Mouse (Mus musculus): Measurements from ENCODE around the gene Trappc2l.
A peak's percentile ranks its signal among the peaks of the same experiment; 100 is the strongest.

Trappc2l gene

DNA sequence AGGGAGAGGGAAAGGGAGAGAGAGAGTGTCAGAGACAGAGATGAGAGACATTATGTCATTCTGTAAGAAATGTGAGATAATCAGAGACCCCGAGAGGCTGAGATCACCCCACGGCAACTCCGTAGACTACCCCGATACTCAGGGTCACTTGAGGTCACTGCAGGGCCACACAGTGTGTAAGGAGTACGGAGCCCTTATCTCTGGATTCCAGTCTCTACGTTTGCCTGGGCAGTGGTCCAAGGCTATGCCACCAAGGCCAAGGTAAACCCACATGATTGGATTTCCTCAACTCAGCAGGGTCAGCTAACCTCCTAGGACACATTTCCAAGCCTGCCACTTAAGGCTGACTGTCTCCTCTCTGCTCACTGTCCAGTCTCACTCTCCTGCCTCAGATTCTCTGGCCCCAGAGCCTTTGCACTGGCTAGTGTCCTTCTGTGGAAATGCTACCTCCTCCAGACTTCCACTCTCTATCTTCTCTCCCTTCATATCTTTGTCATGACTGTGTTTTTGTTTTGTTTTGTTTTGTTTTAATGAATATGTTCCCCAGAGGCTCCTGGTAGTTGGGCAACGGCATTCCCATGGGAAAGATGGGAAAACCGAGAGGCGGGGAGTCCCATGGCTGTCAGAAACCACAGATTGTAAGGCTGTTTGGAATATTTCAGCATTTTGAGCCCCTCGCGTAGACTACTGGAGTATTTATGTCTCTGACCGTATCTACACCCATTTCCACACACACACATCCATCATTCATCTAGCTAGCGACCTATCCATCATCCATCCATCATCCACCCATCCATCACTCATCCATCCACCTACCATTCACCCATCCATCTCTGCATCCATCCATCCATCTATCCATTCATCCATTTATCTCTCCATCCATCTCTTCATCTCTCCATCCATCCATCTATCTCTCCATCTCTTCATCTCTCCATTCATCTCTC is 44.9 kb downstream of the Trappc2l start:
- no peak for DNase-seq (ENCODE audit: low spot score in 2 of 2)

DNA sequence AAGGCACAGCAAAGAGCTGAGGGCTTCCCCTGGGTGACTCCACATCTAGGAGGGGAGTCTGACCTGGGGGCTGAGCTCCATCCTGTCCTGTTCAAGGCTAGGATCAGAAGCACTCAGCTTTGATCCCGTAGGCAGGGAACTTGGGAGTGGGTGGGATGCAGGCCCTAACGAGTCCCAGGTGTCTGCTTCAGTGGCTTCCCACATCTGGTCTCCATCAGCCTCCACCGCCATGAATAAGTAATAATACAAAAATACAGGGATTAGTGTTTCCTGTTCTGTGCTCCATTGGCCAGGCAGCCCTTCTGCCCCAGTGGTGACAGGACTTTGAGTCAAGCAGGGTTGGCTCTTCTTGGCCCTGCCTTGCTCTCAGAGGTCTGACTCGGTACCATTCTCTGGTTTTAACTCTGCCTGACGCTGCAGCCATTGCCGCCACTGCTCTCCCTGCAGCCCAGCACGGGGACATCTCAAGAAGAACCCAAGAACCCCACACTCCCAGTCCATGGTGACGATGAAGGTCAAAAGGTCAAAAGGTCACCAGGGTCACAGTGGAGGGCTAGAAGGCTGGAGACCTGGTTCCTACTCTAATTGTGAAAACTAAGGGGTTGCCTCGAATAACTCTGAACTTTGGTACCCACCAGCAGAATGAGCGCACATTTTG is 46.8 kb downstream of the Trappc2l start:
- DNase-seq (ENCODE audit: low spot score in 2 of 2): no peak

DNA sequence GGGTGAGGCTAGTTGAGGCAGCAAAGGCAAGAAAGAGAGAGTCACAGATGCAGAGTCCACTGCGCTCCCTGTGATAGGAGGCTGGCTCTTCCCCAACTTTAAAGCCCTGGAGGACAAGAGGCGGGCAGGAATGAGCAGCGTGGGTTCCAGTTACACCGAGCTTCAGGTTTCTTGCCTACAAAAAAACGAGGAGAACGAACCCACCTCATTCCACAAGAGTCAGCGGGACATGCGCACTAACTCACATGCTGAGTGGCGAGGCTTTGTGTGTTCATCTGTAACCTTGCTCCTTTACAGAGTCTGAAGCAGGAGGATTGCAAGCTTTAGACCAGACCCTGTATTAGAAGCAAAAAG is 47.3 kb downstream of the Trappc2l start:
- DNase-seq (ENCODE audit: low spot score in 2 of 2): no peak

DNA sequence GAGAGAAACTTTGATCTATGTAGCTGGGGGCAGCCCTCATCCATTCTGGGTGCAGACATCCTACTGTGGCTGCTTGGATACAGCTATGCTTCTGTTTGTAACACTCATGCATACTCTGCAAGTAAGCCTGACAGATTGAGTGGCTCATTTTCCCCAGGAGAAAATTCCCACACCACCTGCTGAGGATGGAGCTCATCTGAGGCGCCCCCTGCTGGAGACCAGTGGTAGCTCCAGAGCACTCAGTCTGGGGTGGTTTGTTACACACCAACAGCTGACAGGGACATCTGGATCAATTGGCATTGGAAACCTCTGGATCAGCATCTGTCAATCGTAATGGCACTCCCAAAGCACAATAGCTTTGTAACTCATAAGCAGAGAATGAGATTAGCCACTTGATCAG is 48.6 kb downstream of the Trappc2l start:
- no peak for DNase-seq (ENCODE audit: low spot score in 2 of 2)

DNA sequence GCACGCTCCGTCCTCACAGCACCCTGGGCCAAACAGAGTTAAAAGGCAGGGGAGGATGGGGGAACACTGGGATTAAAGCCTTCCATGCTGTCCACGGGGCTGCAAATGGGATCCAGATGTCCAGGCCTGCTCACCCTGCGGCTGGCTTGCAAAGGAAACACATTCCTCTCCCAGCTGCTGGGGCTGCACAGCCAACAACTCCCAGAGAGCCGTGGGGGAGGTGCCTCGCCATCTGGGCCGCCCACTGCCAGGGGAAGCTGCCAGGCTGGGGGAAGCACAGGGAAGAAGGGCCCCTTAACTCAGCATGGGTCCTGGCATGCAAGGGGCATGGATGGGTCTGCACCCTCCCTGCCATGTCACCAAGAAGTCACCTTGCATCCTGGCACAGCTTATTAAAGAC is 49.7 kb downstream of the Trappc2l start:
- DNase-seq (ENCODE audit: low spot score in 2 of 2): peak in 1 of 2 experiments; percentile 79

DNA sequence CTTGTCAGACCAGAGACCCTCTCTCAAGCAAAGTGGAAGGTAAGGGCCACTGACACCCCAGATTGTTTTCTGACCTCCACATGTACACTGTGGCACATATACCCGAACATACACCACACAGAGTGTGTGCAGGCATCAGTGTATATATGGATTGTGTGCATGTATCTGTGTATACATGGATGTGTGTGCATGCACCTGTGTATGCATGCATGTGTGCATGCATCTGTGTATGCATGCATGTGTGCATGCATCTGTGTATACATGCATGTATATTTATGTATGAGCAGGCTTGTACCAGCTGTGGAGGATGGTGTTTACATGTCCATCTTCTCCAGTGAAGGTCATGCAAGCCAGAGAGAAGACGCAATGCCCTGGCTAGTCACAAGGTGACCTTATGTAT is 50.5 kb downstream of the Trappc2l start:
- DNase-seq (ENCODE audit: low spot score in 2 of 2): no peak

DNA sequence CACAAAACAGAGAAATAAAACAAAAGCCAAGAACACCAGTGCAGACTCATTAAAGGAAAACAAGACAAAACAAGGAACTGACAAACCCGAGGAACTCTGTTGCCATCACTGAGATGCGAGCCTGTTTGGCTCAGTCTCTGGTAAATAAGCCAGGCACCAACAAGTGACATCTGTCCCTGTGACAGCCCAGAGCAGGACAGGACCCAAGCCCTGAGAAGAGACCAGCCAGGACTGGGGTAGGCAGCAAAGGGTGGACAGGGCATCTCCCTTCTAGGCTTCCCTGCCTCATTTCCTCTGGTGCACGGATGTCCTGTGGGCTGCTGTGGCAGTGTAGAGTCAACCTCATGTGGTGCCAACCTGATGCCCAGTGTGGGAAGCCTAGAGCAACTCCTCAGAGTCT is 51.7 kb downstream of the Trappc2l start:
- no peak for DNase-seq (ENCODE audit: low spot score in 2 of 2)

DNA sequence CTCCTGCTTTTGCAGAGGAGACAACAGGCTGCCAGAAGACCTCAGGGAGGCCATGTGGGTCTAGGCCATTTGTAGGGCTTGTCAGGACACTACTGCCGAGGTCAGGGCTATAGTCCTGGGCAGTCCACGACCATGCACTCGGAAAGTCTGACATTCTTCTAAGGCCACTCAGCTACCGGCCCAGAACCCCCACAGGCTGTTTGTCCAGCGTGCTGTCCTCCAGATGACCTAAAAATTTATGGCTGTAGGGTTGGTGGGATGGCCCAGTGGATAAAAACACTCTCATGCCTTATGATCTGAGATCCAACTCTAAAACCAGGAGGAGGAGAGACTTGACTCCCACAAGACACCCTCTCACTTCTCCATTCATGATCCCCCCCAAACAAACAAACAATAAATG is 52.2 kb downstream of the Trappc2l start:
- no peak for DNase-seq (ENCODE audit: low spot score in 2 of 2)

DNA sequence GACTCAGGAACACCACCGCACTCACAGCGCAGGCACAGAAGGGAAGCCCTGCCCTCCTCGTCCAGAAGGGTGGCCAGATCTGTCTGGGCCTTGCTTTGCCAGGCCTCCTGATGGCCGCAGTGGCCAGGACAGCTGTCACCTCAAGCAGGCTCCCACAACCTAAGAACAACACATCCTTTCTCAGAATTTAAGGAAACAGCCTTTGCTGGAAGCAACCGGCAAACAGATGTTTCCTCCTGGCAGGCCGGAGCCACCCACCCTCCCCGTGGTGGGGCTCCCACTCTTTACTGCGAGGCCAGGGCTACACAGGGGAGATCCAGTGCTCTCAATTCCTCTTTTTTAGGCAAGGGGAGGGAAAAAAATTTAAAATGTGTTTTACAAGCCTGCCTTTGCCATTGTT is 53.8 kb downstream of the Trappc2l start:
- DNase-seq (ENCODE audit: low spot score in 2 of 2): peak in 1 of 2 experiments; percentile 36

DNA sequence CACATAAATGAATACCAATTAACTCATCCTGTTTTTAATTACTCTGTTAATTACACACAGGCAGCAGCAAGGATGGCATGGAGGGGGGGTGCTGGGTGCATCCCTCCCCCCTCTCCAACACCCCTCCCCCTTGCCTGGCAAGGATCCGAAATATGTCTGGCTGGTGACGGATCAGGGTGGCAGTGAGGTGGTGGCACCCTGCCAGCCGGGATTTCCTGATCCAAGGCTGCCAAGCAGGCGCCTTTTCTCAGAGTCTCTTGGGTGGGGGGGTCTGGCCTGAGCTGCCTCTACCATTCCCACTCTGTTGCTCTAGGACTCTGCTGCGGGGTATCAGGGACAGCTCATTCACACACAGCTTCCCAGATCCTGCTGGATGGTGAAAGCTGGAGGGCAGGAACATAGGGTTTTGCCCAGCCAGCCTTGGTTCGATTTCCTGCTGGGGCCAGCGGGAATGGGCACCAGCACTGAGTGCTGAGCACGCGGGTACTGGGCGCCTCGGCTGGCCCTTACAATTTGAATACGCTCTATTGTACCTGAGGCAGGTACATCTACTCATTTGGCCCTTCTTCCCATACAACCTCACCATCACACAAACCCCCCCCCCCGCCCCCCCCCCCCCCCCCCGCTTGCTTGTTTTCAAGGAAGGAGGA is 54.4 kb downstream of the Trappc2l start:
- no peak for DNase-seq (ENCODE audit: low spot score in 2 of 2)

Measured in left cerebral cortex, adult 9 months (tissue).